Mouse (Mus musculus) myocyte (in vitro differentiated cells): ENCODE measurements at regions not wholly inside any gene's neighbourhood (a gene's known extent, or its start where the extent isn't known, plus 50 kb on each side); places are given as distances from the start of the nearest gene placed in this dataset.

Experiments
- H3K27me3 ChIP-seq: one replicate; pipeline ENCODE4 v1.6.1; 2011; ENCODE audit not compliant: control insufficient read depth, insufficient read depth, insufficient read length
- H3K36me3 ChIP-seq: one replicate; pipeline ENCODE4 v1.6.1; 2011; ENCODE audit not compliant: control insufficient read depth, insufficient read depth
- H3K4me2 ChIP-seq: one replicate; pipeline ENCODE4 v1.6.1; 2011; ENCODE audit warnings: low read depth, control low read depth
- H3K4me3 ChIP-seq: one replicate; pipeline ENCODE4 v1.5.1; 2011; ENCODE audit warnings: mild to moderate bottlenecking, control low read depth, moderate library complexity
- H3K79me2 ChIP-seq: one replicate; pipeline ENCODE4 v1.6.1; 2011; ENCODE audit not compliant: control insufficient read depth, insufficient read depth
- H3ac ChIP-seq: one replicate; pipeline ENCODE4 v1.6.1; 2011; ENCODE audit not compliant: control insufficient read depth, insufficient read length
- CEBPB ChIP-seq: IDR thresholded peaks from 2 replicates; pipeline ENCODE4 v1.6.1; 2011; ENCODE audit warnings: mild to moderate bottlenecking, moderate library complexity; ENCODE audit not compliant: poor library complexity, insufficient read depth, severe bottlenecking
- E2F4 ChIP-seq: IDR thresholded peaks from one replicate; pipeline ENCODE4 v1.6.1; 2011; ENCODE audit warnings: mild to moderate bottlenecking, control low read depth, moderate library complexity; ENCODE audit not compliant: insufficient read depth
- MAX ChIP-seq: IDR thresholded peaks from one replicate; pipeline ENCODE4 v1.6.1; 2011; ENCODE audit warnings: low read depth, mild to moderate bottlenecking, control low read depth
- MYOD1 ChIP-seq, 3 experiments: IDR thresholded peaks; one replicate each; pipeline ENCODE4 v1.6.1; 2011; ENCODE audit warnings: control low read depth in 2 of 3, low read depth in 2 of 3, mild to moderate bottlenecking in 2 of 3, moderate library complexity in 1 of 3; ENCODE audit not compliant: insufficient read length in 2 of 3, control insufficient read depth in 1 of 3
- MYOG ChIP-seq, 3 experiments: IDR thresholded peaks; one replicate each; pipeline ENCODE4 v1.6.1; 2011; ENCODE audit warnings: control low read depth in 2 of 3, low read depth in 2 of 3, mild to moderate bottlenecking in 2 of 3; ENCODE audit not compliant: insufficient read length in 2 of 3, control insufficient read depth in 1 of 3, insufficient read depth in 1 of 3
- POLR2A ChIP-seq: IDR thresholded peaks from one replicate; pipeline ENCODE4 v1.6.1; 2011; ENCODE audit warnings: low read depth, mild to moderate bottlenecking, control low read depth, moderate library complexity; ENCODE audit not compliant: insufficient read length
- POLR2AphosphoS2 ChIP-seq: IDR thresholded peaks from one replicate; pipeline ENCODE4 v1.6.1; 2011; ENCODE audit warnings: low read depth, control low read depth; ENCODE audit not compliant: insufficient read length
- REST ChIP-seq: IDR thresholded peaks from one replicate; pipeline ENCODE4 v1.6.1; 2011; ENCODE audit warnings: mild to moderate bottlenecking, control low read depth, moderate library complexity; ENCODE audit not compliant: insufficient read depth, insufficient read length
- SRF ChIP-seq: IDR thresholded peaks from one replicate; pipeline ENCODE4 v1.6.1; 2011; ENCODE audit warnings: low read depth; ENCODE audit not compliant: control insufficient read depth, insufficient read length
- TCF12 ChIP-seq: IDR thresholded peaks from one replicate; pipeline ENCODE4 v1.6.1; 2011; ENCODE audit warnings: mild to moderate bottlenecking, control low read depth; ENCODE audit not compliant: poor library complexity, insufficient read depth, severe bottlenecking
- TCF3 ChIP-seq: IDR thresholded peaks from one replicate; pipeline ENCODE4 v1.6.1; 2011; ENCODE audit warnings: low read depth, control low read depth; ENCODE audit not compliant: insufficient read length
- USF1 ChIP-seq: IDR thresholded peaks from one replicate; pipeline ENCODE4 v1.6.1; 2011; ENCODE audit warnings: low read depth, mild to moderate bottlenecking, control low read depth, moderate library complexity

- no peak for TF ChIP-seq MYOG (IDR thresholded peaks at IDR 0.05; ENCODE audit: control insufficient read depth in 1 of 3, insufficient read depth in 1 of 3, insufficient read length in 2 of 3, low read depth in 2 of 3)
- no peak for TF ChIP-seq USF1
- TF ChIP-seq SRF, result no peak
- no peak for TF ChIP-seq REST
- TF ChIP-seq POLR2AphosphoS2, result no peak
- no peak overlapping the region for H3K4me2 ChIP-seq
- no peak overlapping the region for H3ac ChIP-seq
- H3K27me3 ChIP-seq, result no peaks in the 10 kb centered on the region
- H3K4me3 ChIP-seq, result no peak overlapping the region
- no peaks in the 10 kb centered on the region for H3K79me2 ChIP-seq
- no peaks in the 10 kb centered on the region for H3K36me3 ChIP-seq
These were observed 1499.2 kb upstream of the Slc10a2 start for GRCm38 (mm10) chr8:6604232-6604804.

- H3K36me3 ChIP-seq, result no peaks in the 10 kb centered on the region
- no peak overlapping the region for H3K4me2 ChIP-seq
- no peak overlapping the region for H3K4me3 ChIP-seq
- H3ac ChIP-seq, result no peak overlapping the region
- TF ChIP-seq TCF3 (no peak), CEBPB (no peak), MYOD1 (IDR thresholded peaks at IDR 0.05; ENCODE audit: control insufficient read depth in 1 of 3, insufficient read length in 2 of 3, low read depth in 2 of 3) (no peak), MAX (no peak), E2F4 (no peak), USF1 (no peak)
- no peaks in the 10 kb centered on the region for H3K27me3 ChIP-seq
- H3K79me2 ChIP-seq, result no peaks in the 10 kb centered on the region
These were observed 1485.0 kb upstream of the Slc10a2 start for GRCm38 (mm10) chr8:6590146-6590545.

- H3K36me3 ChIP-seq, result no peaks in the 10 kb centered on the region
- TF ChIP-seq REST, result no peak
- no peak for TF ChIP-seq TCF3
- no peak for TF ChIP-seq SRF
- TF ChIP-seq USF1, result no peak
- TF ChIP-seq MAX, result no peak
- TF ChIP-seq POLR2AphosphoS2, result no peak
- no peak for TF ChIP-seq CEBPB
- no peak for TF ChIP-seq POLR2A
- no peak for TF ChIP-seq MYOG (IDR thresholded peaks at IDR 0.05; ENCODE audit: control insufficient read depth in 1 of 3, insufficient read depth in 1 of 3, insufficient read length in 2 of 3, low read depth in 2 of 3)
- TF ChIP-seq E2F4, result no peak
- TF ChIP-seq MYOD1 (IDR thresholded peaks at IDR 0.05; ENCODE audit: control insufficient read depth in 1 of 3, insufficient read length in 2 of 3, low read depth in 2 of 3), result no peak
- TF ChIP-seq TCF12, result no peak
- no peak overlapping the region for H3K4me3 ChIP-seq
- no peak overlapping the region for H3ac ChIP-seq
- H3K27me3 ChIP-seq, result no peaks in the 10 kb centered on the region
- H3K4me2 ChIP-seq, result no peak overlapping the region
- H3K79me2 ChIP-seq, result no peaks in the 10 kb centered on the region
These were observed 1478.4 kb upstream of the Slc10a2 start for GRCm38 (mm10) chr8:6583337-6584096.

- Histone ChIP-seq H3ac (no peak overlapping the region), H3K36me3 (no peaks in the 10 kb centered on the region), H3K27me3 (no peaks in the 10 kb centered on the region), H3K79me2 (no peaks in the 10 kb centered on the region), H3K4me3 (no peak overlapping the region), H3K4me2 (no peak overlapping the region)
- TF ChIP-seq E2F4 (no peak), POLR2A (no peak), POLR2AphosphoS2 (no peak), MAX (no peak), TCF3 (no peak), REST (no peak), TCF12 (no peak), MYOD1 (IDR thresholded peaks at IDR 0.05; ENCODE audit: control insufficient read depth in 1 of 3, insufficient read length in 2 of 3, low read depth in 2 of 3) (no peak), SRF (no peak), CEBPB (no peak), USF1 (no peak)
These were observed 1477.6 kb upstream of the Slc10a2 start for GRCm38 (mm10) chr8:6582732-6583131.

- H3K4me3 ChIP-seq, result no peak overlapping the region
- TF ChIP-seq TCF3, result no peak
- TF ChIP-seq CEBPB, result no peak
- no peak for TF ChIP-seq MYOG (IDR thresholded peaks at IDR 0.05; ENCODE audit: control insufficient read depth in 1 of 3, insufficient read depth in 1 of 3, insufficient read length in 2 of 3, low read depth in 2 of 3)
- no peak for TF ChIP-seq E2F4
- TF ChIP-seq TCF12, result no peak
- TF ChIP-seq POLR2AphosphoS2, result no peak
- TF ChIP-seq REST, result no peak
- no peak for TF ChIP-seq MYOD1 (IDR thresholded peaks at IDR 0.05; ENCODE audit: control insufficient read depth in 1 of 3, insufficient read length in 2 of 3, low read depth in 2 of 3)
- H3K36me3 ChIP-seq, result no peaks in the 10 kb centered on the region
- no peaks in the 10 kb centered on the region for H3K79me2 ChIP-seq
- no peaks in the 10 kb centered on the region for H3K27me3 ChIP-seq
- no peak overlapping the region for H3ac ChIP-seq
- H3K4me2 ChIP-seq, result no peak overlapping the region
These were observed 1472.9 kb upstream of the Slc10a2 start for GRCm38 (mm10) chr8:6577868-6578634.
